Mouse (Mus musculus): ENCODE results near the gene Acot1. TPM values are rescaled to one million over a fixed set of nuclear protein-coding genes. Genes with fewer than 3 reads are reported as not detected.
"Not testable (repeated sequence)": the region's sequence is repeated elsewhere in the genome, so short reads cannot be mapped to it uniquely, and the experiment has no call there.

Acot1 gene
- polyA plus RNA-seq, 1 experiment from 2014 or later = 45.5 TPM

DNA sequence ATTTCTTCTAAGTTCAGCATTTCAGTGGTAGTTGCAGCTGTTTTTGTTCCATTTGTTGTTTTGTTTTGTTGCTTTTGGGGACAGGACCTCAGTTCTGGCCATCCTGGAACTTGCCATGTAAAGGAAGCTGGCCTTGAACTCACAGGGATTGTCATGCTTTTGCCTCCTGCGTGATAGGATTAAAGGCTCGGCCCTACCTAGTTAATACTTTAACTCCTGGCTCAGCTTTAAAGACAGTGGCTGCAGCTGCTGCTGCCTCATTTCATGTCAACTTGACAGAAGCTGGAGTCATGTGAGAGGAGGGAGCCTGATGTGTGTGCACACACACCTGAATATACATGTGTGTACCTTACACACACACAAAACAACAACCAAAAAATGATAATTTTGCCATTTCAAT, 34.8 kb downstream of the Acot1 start:
- 87% methylated on average over 2 of the region's 2 CpGs for WGBS
- ATAC-seq (ENCODE audit: low FRiP score) (no peak), DNase-seq (ENCODE audit: low spot score) (no peak)
- H3K27me3 ChIP-seq (ENCODE audit: control insufficient read depth, insufficient read depth, low read length) = no peaks in the 10 kb centered on the region
- no peak overlapping the region for H3K4me2 ChIP-seq (replicated peaks; ENCODE audit: low read depth, low read length)
- no peak overlapping the region for H3K27ac ChIP-seq (ENCODE audit: low read depth, low read length)
- H3K4me1 ChIP-seq (replicated peaks; ENCODE audit: control insufficient read depth, insufficient read depth, low read length) = no peaks in the 10 kb centered on the region
- H3K36me3 ChIP-seq (ENCODE audit: control insufficient read depth, insufficient read depth, low read length) = no peaks in the 10 kb centered on the region
- H3K4me3 ChIP-seq (ENCODE audit: low read depth, low read length) = no peak overlapping the region
- H3K9me3 ChIP-seq (ENCODE audit: control insufficient read depth, low read length) = no peaks in the 10 kb centered on the region; the same call in 1 of the 2 replicates
- no peak overlapping the region for H3K9ac ChIP-seq (ENCODE audit: low read depth, low read length)

DNA sequence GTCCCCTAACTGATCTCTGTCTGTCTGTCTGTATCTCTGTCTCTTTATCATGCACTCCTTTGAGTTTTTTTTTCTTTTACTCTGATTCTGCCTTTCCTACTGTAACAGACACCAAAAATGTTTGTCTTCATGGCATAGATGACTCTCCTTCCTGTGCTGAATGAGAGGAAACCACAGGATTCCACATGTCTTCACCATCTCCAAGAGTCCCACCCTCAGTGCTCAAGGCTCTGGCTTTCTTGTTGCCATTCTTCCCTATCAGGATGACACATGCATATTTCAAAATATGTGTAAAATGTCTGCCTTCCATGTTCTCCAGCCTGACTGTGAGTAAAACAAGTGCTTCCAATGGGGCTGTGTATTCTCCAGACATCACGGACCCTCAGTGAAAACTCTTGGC, 37.6 kb downstream of the Acot1 start:
- Histone ChIP-seq H3K27me3 (ENCODE audit: control insufficient read depth, insufficient read depth, low read length) (no peaks in the 10 kb centered on the region), H3K4me2 (replicated peaks; ENCODE audit: low read depth, low read length) (no peak overlapping the region), H3K4me1 (replicated peaks; ENCODE audit: control insufficient read depth, insufficient read depth, low read length) (no peaks in the 10 kb centered on the region), H3K9ac (ENCODE audit: low read depth, low read length) (no peak overlapping the region), H3K27ac (ENCODE audit: low read depth, low read length) (no peak overlapping the region), H3K4me3 (ENCODE audit: low read depth, low read length) (no peak overlapping the region), H3K36me3 (ENCODE audit: control insufficient read depth, insufficient read depth, low read length) (no peaks in the 10 kb centered on the region), H3K9me3 (ENCODE audit: control insufficient read depth, low read length) (no peaks in the 10 kb centered on the region)
- 95% methylated on average over 1 of the region's 1 CpGs for WGBS
- no peak for DNase-seq (ENCODE audit: low spot score)
- ATAC-seq (ENCODE audit: low FRiP score) = no peak

DNA sequence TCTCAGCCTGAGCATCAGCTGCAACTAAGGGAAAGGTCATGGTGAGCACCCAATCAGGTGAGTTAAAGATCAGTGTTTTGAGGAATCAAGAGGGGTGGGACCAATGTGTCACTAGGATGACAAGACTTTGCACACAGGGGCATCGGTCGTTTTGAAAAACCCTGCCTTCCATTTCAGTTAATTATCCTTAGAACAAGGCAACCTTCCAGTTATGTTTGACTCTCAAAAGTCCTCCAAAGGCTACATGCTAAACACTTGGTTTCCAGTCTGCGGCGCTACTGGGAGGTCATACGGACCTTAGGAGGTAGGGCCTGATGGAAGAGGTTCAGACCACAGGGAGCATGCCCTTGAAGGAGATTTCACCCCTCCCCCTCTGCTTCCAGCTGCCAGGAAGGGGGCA, 41.5 kb downstream of the Acot1 start:
- H3K9me3 ChIP-seq (ENCODE audit: control insufficient read depth, low read length); H3K4me3 ChIP-seq (ENCODE audit: low read depth, low read length); H3K36me3 ChIP-seq (ENCODE audit: control insufficient read depth, insufficient read depth, low read length); H3K9ac ChIP-seq (ENCODE audit: low read depth, low read length); ATAC-seq (ENCODE audit: low FRiP score); H3K27ac ChIP-seq (ENCODE audit: low read depth, low read length); H3K4me2 ChIP-seq (replicated peaks; ENCODE audit: low read depth, low read length); H3K4me1 ChIP-seq (replicated peaks; ENCODE audit: control insufficient read depth, insufficient read depth, low read length); DNase-seq (ENCODE audit: low spot score): not testable (repeated sequence)
- peaks cover 12% of the 10 kb centered on the region for H3K27me3 ChIP-seq (ENCODE audit: control insufficient read depth, insufficient read depth, low read length)
- 85% methylated on average over 5 of the region's 5 CpGs for WGBS

DNA sequence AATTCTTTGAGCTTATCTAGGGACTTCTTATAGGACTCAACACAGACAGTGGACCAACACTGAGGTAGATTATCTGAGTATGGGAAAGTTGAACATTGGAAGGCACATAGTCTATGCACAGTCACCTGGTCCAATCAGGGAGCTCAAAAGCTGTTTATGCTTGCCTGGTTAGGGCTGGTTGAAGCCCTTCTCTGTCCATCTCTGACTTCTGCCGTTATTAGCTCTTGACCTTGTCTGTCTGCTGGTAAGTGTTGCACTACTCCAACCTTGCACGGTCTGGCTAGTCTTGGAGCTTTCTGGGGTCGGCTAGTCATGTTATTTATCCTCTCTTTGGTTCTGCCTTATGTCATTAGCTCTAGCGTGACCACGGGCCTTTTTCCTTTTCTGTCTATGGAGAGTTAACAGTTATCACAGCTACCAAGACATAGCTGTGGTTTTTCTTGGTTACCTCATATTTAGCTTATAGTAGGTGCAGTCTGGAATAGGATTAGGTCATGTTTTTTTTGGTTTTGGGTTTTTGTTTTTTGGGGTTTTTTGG, 42.7 kb downstream of the Acot1 start, which contains the start of gene Acot3:
TSS of gene Acot3 (plus strand) at position 208 of the 538 bp plus-strand sequence.
- Histone ChIP-seq H3K36me3 (ENCODE audit: control insufficient read depth, insufficient read depth, low read length) (no peaks in the 10 kb centered on the region), H3K27me3 (ENCODE audit: control insufficient read depth, insufficient read depth, low read length) (peaks cover 12% of the 10 kb centered on the region), H3K27ac (ENCODE audit: low read depth, low read length) (no peak within 1 kb of the TSS), H3K4me1 (replicated peaks; ENCODE audit: control insufficient read depth, insufficient read depth, low read length) (no peaks in the 10 kb centered on the region; the same call in 1 of the 2 replicates), H3K9ac (ENCODE audit: low read depth, low read length) (no peak within 1 kb of the TSS), H3K9me3 (ENCODE audit: control insufficient read depth, low read length) (no peaks in the 10 kb centered on the region), H3K4me3 (ENCODE audit: low read depth, low read length) (no peak within 1 kb of the TSS), H3K4me2 (replicated peaks; ENCODE audit: low read depth, low read length) (no peak within 1 kb of the TSS)
- ATAC-seq (ENCODE audit: low FRiP score) = no peak
- 81% methylated on average over 5 of the region's 5 CpGs for WGBS
- no peak for DNase-seq (ENCODE audit: low spot score)

DNA sequence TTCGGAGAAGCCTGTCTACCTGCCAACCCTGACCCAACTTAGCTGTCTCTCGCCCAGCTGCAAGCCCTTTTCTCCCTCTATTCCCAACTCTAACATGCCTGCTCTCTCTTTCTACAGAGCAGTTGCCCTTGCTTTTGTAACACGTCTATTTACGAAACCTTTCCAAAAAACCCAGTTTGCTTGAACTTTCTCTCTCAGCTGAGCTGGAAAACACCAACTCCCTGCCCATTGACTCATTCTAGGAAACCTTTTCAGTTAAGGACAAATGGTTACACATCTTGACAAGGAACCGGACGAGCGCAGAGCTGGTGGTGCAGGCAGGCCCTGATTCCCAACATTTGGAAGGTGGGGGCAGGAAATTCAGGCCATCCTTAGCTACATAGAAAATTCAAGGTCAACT, 43.3 kb downstream of the Acot1 start:
- WGBS = 86% methylated on average over 7 of the region's 7 CpGs
- DNase-seq (ENCODE audit: low spot score) = no peak
- ATAC-seq (ENCODE audit: low FRiP score) = no peak
- no peaks in the 10 kb centered on the region for H3K9me3 ChIP-seq (ENCODE audit: control insufficient read depth, low read length)
- H3K9ac ChIP-seq (ENCODE audit: low read depth, low read length) = no peak overlapping the region
- H3K4me1 ChIP-seq (replicated peaks; ENCODE audit: control insufficient read depth, insufficient read depth, low read length) = no peaks in the 10 kb centered on the region; the same call in 1 of the 2 replicates
- H3K27me3 ChIP-seq (ENCODE audit: control insufficient read depth, insufficient read depth, low read length) = peaks cover 12% of the 10 kb centered on the region
- no peak overlapping the region for H3K4me2 ChIP-seq (replicated peaks; ENCODE audit: low read depth, low read length)
- H3K27ac ChIP-seq (ENCODE audit: low read depth, low read length) = no peak overlapping the region
- H3K4me3 ChIP-seq (ENCODE audit: low read depth, low read length) = no peak overlapping the region
- no peaks in the 10 kb centered on the region for H3K36me3 ChIP-seq (ENCODE audit: control insufficient read depth, insufficient read depth, low read length)

DNA sequence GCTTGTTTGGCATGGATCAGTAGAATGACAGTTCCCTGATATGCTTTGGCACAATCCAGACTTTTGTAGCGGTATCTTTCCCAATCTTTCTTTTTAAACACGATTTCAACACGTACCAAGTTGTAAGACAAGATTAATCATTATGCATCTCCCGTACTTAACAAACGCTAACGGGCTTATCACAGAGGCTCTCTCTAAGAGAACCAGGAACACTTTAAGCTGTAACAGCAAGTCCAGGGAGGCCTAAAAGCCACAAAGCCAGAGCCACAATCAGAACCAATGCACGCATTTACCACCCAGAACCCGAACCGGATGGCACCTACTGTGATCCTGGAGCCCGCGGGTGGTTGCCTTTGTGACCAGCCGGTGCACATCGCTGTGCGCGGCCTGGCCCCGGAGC, 43.9 kb downstream of the Acot1 start:
- WGBS = 14% methylated on average over 16 of the region's 16 CpGs
- no peaks in the 10 kb centered on the region; the same call in 1 of the 2 replicates for H3K4me1 ChIP-seq (replicated peaks; ENCODE audit: control insufficient read depth, insufficient read depth, low read length)
- H3K4me2 ChIP-seq (replicated peaks; ENCODE audit: low read depth, low read length) = peak overlapping the region; percentile 76
- peak overlapping the region; percentile 47; the same call in 1 of the 2 replicates for H3K9ac ChIP-seq (ENCODE audit: low read depth, low read length)
- peak overlapping the region; percentile 38 for H3K4me3 ChIP-seq (ENCODE audit: low read depth, low read length)
- peak; percentile 55 for DNase-seq (ENCODE audit: low spot score)
- H3K27ac ChIP-seq (ENCODE audit: low read depth, low read length) = no peak overlapping the region
- ATAC-seq (ENCODE audit: low FRiP score) = no peak
- peaks cover 12% of the 10 kb centered on the region for H3K27me3 ChIP-seq (ENCODE audit: control insufficient read depth, insufficient read depth, low read length)
- H3K9me3 ChIP-seq (ENCODE audit: control insufficient read depth, low read length) = no peaks in the 10 kb centered on the region
- no peaks in the 10 kb centered on the region for H3K36me3 ChIP-seq (ENCODE audit: control insufficient read depth, insufficient read depth, low read length)

DNA sequence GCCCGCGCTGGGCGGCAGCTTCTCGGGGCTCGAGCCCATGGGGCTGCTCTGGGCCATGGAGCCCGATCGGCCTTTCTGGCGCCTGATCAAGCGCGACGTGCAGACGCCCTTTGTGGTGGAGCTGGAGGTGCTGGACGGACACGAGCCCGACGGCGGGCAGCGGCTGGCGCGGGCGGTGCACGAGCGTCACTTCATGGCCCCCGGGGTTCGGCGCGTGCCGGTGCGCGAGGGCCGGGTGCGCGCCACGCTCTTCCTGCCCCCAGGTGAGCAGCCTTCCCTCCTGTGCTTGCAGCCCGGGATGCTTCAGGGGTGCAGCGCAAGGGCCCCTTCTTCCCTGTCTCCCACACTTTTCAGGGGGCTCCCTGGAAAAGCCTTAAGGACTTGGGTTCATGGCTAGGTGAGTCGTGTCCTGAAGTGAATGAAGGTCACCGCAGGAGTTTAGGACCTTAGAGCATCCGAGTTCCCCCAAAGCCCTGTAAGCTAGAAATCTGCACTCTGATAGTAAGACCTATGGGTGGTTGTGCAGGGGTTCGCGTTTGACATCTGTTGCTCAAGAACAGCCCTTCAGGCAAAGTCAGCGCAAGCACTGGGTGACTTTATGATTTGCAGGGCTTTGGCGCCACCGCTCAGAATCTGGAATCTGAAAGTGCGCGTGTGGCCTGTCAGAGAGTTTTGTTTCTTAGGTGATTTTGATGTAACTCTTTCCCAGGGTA, 44.5 kb downstream of the Acot1 start:
- H3K27me3 ChIP-seq (ENCODE audit: control insufficient read depth, insufficient read depth, low read length) = peaks cover 12% of the 10 kb centered on the region
- H3K9me3 ChIP-seq (ENCODE audit: control insufficient read depth, low read length) = no peaks in the 10 kb centered on the region
- H3K4me1 ChIP-seq (replicated peaks; ENCODE audit: control insufficient read depth, insufficient read depth, low read length) = no peaks in the 10 kb centered on the region; the same call in 1 of the 2 replicates
- ATAC-seq (ENCODE audit: low FRiP score) = no peak
- no peaks in the 10 kb centered on the region for H3K36me3 ChIP-seq (ENCODE audit: control insufficient read depth, insufficient read depth, low read length)
- DNase-seq (ENCODE audit: low spot score) = peak; percentile 51
- WGBS = 4% methylated on average over 38 of the region's 46 CpGs
- peak overlapping the region; percentile 38 for H3K4me3 ChIP-seq (ENCODE audit: low read depth, low read length)
- peak overlapping the region; percentile 47; the same call in 1 of the 2 replicates for H3K9ac ChIP-seq (ENCODE audit: low read depth, low read length)
- peak overlapping the region; percentile 76 for H3K4me2 ChIP-seq (replicated peaks; ENCODE audit: low read depth, low read length)
- H3K27ac ChIP-seq (ENCODE audit: low read depth, low read length) = no peak overlapping the region

DNA sequence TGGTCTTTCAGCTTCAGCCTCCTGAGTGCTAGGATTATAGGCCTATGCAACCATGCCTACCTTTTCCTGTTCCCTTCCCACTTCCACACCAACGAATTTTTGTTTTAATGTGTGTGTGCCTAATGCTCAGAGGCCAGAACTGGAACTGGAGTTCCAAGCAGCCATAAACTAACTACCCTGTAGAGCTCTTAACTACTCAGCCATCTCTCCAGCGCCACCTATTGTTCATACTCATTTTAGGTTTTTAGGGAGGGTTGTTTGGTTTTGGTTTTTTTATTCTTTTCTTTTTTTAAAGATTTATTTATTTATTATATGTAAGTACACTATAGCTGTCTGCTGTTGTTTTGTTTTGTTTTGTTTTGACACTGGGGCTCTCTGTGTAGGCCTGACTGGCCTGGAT, 51.7 kb downstream of the Acot1 start:
- no peak overlapping the region for H3K4me3 ChIP-seq (ENCODE audit: low read depth, low read length)
- no peaks in the 10 kb centered on the region for H3K4me1 ChIP-seq (replicated peaks; ENCODE audit: control insufficient read depth, insufficient read depth, low read length)
- no peak for ATAC-seq (ENCODE audit: low FRiP score)
- no peaks in the 10 kb centered on the region for H3K36me3 ChIP-seq (ENCODE audit: control insufficient read depth, insufficient read depth, low read length)
- no peak overlapping the region for H3K9ac ChIP-seq (ENCODE audit: low read depth, low read length)
- H3K9me3 ChIP-seq (ENCODE audit: control insufficient read depth, low read length) = no peaks in the 10 kb centered on the region
- DNase-seq (ENCODE audit: low spot score) = no peak
- WGBS = 31% methylated on average over 2 of the region's 2 CpGs
- H3K27me3 ChIP-seq (ENCODE audit: control insufficient read depth, insufficient read depth, low read length) = no peaks in the 10 kb centered on the region
- no peak overlapping the region for H3K4me2 ChIP-seq (replicated peaks; ENCODE audit: low read depth, low read length)
- no peak overlapping the region for H3K27ac ChIP-seq (ENCODE audit: low read depth, low read length)

DNA sequence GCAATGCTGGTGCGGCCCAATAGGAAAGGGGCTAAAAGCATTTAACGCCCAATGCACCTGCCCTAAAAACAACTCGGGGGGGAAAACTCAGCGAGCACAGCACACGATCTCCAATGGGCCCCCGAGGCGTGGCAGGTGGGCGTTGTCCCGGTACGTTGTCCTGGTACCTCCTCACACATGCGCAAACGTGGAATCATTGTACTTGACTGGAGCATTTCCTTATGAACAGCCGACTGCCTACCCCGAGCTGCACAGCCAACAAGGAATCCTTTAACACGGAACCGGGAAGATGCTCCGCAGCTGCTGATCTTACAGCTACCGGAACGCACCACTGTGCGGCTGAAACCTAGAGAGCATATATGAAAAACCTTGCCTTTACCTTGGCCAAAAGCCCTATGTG, 53.0 kb downstream of the Acot1 start:
- DNase-seq (ENCODE audit: low spot score) (no peak), ATAC-seq (ENCODE audit: low FRiP score) (no peak)
- Histone ChIP-seq H3K27ac (ENCODE audit: low read depth, low read length) (no peak overlapping the region), H3K9ac (ENCODE audit: low read depth, low read length) (no peak overlapping the region), H3K9me3 (ENCODE audit: control insufficient read depth, low read length) (no peaks in the 10 kb centered on the region), H3K27me3 (ENCODE audit: control insufficient read depth, insufficient read depth, low read length) (0 out of 2 replicates have a peak, but pooled peaks cover 2% of the 10 kb centered on the region), H3K4me1 (replicated peaks; ENCODE audit: control insufficient read depth, insufficient read depth, low read length) (no peaks in the 10 kb centered on the region), H3K4me3 (ENCODE audit: low read depth, low read length) (no peak overlapping the region), H3K36me3 (ENCODE audit: control insufficient read depth, insufficient read depth, low read length) (no peaks in the 10 kb centered on the region), H3K4me2 (replicated peaks; ENCODE audit: low read depth, low read length) (no peak overlapping the region)
- 92% methylated on average over 20 of the region's 20 CpGs for WGBS
